Mouse (Mus musculus) ES-Bruce4 (cell line): ENCODE data around the gene Pttg1ip. TPM values are rescaled to one million over a fixed set of nuclear protein-coding genes. Genes with fewer than 3 reads are reported as not detected.

Source experiments
- H3K27ac ChIP-seq: 2 replicates; pipeline ENCODE4 v1.5.1; 2012; ENCODE audit warnings: low read length, inconsistent platforms; ENCODE audit not compliant: insufficient read depth
- H3K27me3 ChIP-seq: 2 replicates; pipeline ENCODE4 v1.6.1; 2012; ENCODE audit warnings: mild to moderate bottlenecking, low read length, inconsistent platforms; ENCODE audit not compliant: control insufficient read depth, poor library complexity, insufficient read depth, severe bottlenecking
- H3K36me3 ChIP-seq: 2 replicates; pipeline ENCODE4 v1.6.1; 2012; ENCODE audit warnings: inconsistent platforms, mild to moderate bottlenecking, low read length, moderate library complexity; ENCODE audit not compliant: control insufficient read depth, poor library complexity, insufficient read depth, severe bottlenecking
- H3K4me1 ChIP-seq: one replicate; pipeline ENCODE4 v1.8.1; 2011; ENCODE audit warnings: low read length; ENCODE audit not compliant: control insufficient read depth, insufficient read depth
- H3K4me3 ChIP-seq: 2 replicates; pipeline ENCODE4 v1.5.1; 2011; ENCODE audit warnings: low read depth, mild to moderate bottlenecking, low read length
- H3K9ac ChIP-seq: 2 replicates; pipeline ENCODE4 v1.6.1; 2012; ENCODE audit warnings: low read depth, mild to moderate bottlenecking, inconsistent platforms; ENCODE audit not compliant: poor library complexity, severe bottlenecking
- H3K9me3 ChIP-seq: replicated peaks from 2 replicates; pipeline ENCODE4 v1.6.1; 2012; ENCODE audit warnings: mild to moderate bottlenecking, low read length, inconsistent platforms; ENCODE audit not compliant: control insufficient read depth, poor library complexity, insufficient read depth, severe bottlenecking
- CTCF ChIP-seq: IDR thresholded peaks from one replicate; pipeline ENCODE4 v1.8.1; 2011; ENCODE audit warnings: low read depth, low read length
- EP300 ChIP-seq: IDR thresholded peaks from 2 replicates; pipeline ENCODE4 v1.6.1; 2011; ENCODE audit warnings: low read depth, low read length; ENCODE audit not compliant: insufficient read depth
- POLR2A ChIP-seq: IDR thresholded peaks from one replicate; pipeline ENCODE4 v1.8.1; 2011; ENCODE audit warnings: low read length; ENCODE audit not compliant: insufficient read depth
- polyA plus RNA-seq: library from polyadenylated mRNA; stranded (reverse); fragments of >200 nt; gene quantifications from 2 replicates; pipeline ENCODE4 v1.2.4, GENCODE M21; 2011; ENCODE audit warnings: low read depth; ENCODE audit not compliant: missing spikeins, insufficient read depth, insufficient read length

Pttg1ip gene
- polyA plus RNA-seq, 1 experiment, result 89.6 TPM

GRCm38 (mm10) chr10:77552162-77552561 lies 29.4 kb upstream of the Pttg1ip start:
- no peaks in the 10 kb centered on the region for H3K4me1 ChIP-seq
- no peak overlapping the region for H3K27ac ChIP-seq
- H3K27me3 ChIP-seq, result no peaks in the 10 kb centered on the region
- H3K9ac ChIP-seq, result no peak overlapping the region
- no peak overlapping the region for H3K4me3 ChIP-seq
- no peaks in the 10 kb centered on the region for H3K36me3 ChIP-seq
- TF ChIP-seq EP300 (no peak), CTCF (no peak), POLR2A (no peak)
- no peaks in the 10 kb centered on the region for H3K9me3 ChIP-seq

DNA sequence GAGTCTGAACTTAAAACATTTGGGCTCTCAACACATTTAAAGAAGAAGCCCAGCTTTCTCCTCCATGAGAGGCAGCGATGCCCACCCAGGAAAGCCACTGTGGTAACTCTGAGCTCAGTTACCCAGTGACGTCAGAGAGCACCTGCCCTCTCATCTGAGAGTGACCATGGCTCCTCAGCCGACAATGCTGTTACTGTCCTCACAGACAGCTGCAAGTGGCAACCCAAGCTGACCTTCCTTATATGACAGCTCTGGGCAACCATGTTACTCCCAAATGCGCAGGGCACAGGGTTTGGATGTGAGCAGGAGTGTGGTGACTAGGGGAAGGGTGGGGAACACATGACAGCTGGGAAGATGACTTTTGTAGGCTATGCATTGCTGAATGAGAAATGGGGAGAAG lies 28.2 kb upstream of the Pttg1ip start:
- Histone ChIP-seq H3K4me1 (no peaks in the 10 kb centered on the region), H3K4me3 (no peak overlapping the region), H3K36me3 (no peaks in the 10 kb centered on the region), H3K9ac (no peak overlapping the region), H3K9me3 (no peaks in the 10 kb centered on the region), H3K27me3 (no peaks in the 10 kb centered on the region), H3K27ac (no peak overlapping the region)
- TF ChIP-seq CTCF (no peak), EP300 (no peak), POLR2A (no peak)

- H3K9ac ChIP-seq, result no peak overlapping the region
- no peaks in the 10 kb centered on the region for H3K36me3 ChIP-seq
- H3K27me3 ChIP-seq, result no peaks in the 10 kb centered on the region
- TF ChIP-seq POLR2A (no peak), CTCF (no peak), EP300 (no peak)
- no peaks in the 10 kb centered on the region for H3K9me3 ChIP-seq
- no peak overlapping the region for H3K4me3 ChIP-seq
- H3K27ac ChIP-seq, result no peak overlapping the region
- H3K4me1 ChIP-seq, result no peaks in the 10 kb centered on the region
Measured at GRCm38 (mm10) chr10:77554918-77555317, 26.6 kb upstream of the Pttg1ip start.

DNA sequence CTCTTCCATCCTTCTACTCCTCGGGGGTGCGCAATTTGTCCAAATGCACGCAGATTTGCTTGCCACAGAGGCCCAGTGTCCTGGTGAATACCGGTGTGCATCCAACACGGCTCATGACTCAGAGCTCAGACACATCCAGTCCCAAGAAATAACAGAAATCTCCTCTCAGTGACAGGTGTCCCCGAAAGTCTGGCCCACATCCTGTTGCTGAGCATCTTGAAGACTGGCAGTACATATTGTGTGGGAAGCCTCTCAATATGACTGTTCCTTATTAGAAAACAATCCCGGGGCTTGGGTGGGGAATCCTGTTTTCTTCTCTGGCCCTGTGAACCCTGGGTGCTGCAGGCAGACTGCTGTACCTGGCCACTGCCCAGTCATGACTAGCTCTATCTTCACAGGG lies 24.9 kb upstream of the Pttg1ip start:
- H3K27ac ChIP-seq, result no peak overlapping the region
- H3K36me3 ChIP-seq, result no peaks in the 10 kb centered on the region
- no peaks in the 10 kb centered on the region for H3K27me3 ChIP-seq
- H3K4me1 ChIP-seq, result no peaks in the 10 kb centered on the region
- H3K4me3 ChIP-seq, result no peak overlapping the region
- TF ChIP-seq POLR2A, result no peak
- TF ChIP-seq CTCF, result no peak
- TF ChIP-seq EP300, result no peak
- no peak overlapping the region for H3K9ac ChIP-seq
- no peaks in the 10 kb centered on the region for H3K9me3 ChIP-seq

GRCm38 (mm10) chr10:77557641-77558040 lies 23.9 kb upstream of the Pttg1ip start:
- H3K36me3 ChIP-seq, result no peaks in the 10 kb centered on the region
- H3K9me3 ChIP-seq, result no peaks in the 10 kb centered on the region
- no peak overlapping the region for H3K4me3 ChIP-seq
- H3K27me3 ChIP-seq, result no peaks in the 10 kb centered on the region
- no peak overlapping the region for H3K27ac ChIP-seq
- H3K9ac ChIP-seq, result no peak overlapping the region
- TF ChIP-seq CTCF (peak; percentile 49), POLR2A (no peak)
- H3K4me1 ChIP-seq, result no peaks in the 10 kb centered on the region

DNA sequence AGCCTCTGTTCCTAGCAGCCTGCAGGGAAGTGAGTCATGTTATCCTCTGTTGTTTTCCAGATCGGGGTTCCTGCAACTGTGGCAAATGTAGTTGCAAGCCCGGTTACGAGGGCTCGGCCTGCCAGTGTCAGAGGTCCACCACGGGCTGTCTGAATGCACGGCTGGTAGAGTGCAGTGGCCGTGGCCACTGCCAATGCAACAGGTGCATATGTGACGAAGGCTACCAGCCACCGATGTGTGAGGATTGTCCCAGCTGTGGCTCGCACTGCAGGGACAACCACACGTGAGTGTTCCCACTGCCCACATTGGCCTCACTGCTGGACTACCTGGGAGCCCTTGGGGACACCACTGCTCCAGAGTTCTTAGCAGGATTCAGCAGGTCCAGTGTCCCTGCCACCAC lies 21.4 kb upstream of the Pttg1ip start:
- TF ChIP-seq POLR2A (no peak), CTCF (no peak), EP300 (no peak)
- H3K36me3 ChIP-seq, result no peaks in the 10 kb centered on the region
- no peak overlapping the region for H3K9ac ChIP-seq
- H3K9me3 ChIP-seq, result no peaks in the 10 kb centered on the region
- H3K4me1 ChIP-seq, result no peaks in the 10 kb centered on the region
- no peak overlapping the region for H3K4me3 ChIP-seq
- H3K27ac ChIP-seq, result no peak overlapping the region
- no peaks in the 10 kb centered on the region for H3K27me3 ChIP-seq
